Mouse (Mus musculus): ENCODE results near the gene Ulk4.

DNA sequence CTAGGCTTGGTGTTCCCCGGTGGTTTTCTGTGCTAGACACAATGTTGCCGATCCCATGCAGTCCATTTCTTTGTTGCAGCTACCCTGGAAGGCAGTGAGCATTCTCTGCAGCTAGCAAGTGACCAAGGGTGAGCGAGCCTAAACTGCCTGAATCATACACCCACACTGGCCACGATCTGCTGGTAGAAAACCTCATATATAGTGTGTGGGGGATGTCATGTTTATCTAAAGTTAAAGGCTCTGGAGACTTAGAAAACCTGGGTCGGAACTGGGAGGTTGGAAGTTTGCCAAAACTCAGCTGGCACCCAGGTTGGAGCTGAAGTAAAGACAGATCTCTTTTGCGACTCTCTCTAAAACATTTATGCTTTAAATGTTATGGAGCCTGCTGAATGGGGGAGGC lies 358.4 kb downstream of the Ulk4 start:
- TF ChIP-seq CTCF (IDR thresholded peaks at IDR 0.05) (no peak), POLR2A (IDR thresholded peaks at IDR 0.05; ENCODE audit: insufficient read depth, low read depth, low read length) (no peak), EP300 (IDR thresholded peaks at IDR 0.05; ENCODE audit: insufficient read depth, low read depth, low read length) (no peak)
